Mouse (Mus musculus) adrenal gland, postnatal 10 days (tissue): ENCODE measurements at regions not wholly inside any gene's neighbourhood (a gene's known extent, or its start where the extent isn't known, plus 50 kb on each side); places are given as distances from the start of the nearest gene placed in this dataset.
A peak's percentile ranks its signal among the peaks of the same experiment; 100 is the strongest.
"Not testable (repeated sequence)": the region's sequence is repeated elsewhere in the genome, so short reads cannot be mapped to it uniquely, and the experiment has no call there.

Experiments used
- DNase-seq: peaks from one replicate; pipeline ENCODE4 v3.0.0; 2021; ENCODE audit warnings: mixed read lengths

DNA sequence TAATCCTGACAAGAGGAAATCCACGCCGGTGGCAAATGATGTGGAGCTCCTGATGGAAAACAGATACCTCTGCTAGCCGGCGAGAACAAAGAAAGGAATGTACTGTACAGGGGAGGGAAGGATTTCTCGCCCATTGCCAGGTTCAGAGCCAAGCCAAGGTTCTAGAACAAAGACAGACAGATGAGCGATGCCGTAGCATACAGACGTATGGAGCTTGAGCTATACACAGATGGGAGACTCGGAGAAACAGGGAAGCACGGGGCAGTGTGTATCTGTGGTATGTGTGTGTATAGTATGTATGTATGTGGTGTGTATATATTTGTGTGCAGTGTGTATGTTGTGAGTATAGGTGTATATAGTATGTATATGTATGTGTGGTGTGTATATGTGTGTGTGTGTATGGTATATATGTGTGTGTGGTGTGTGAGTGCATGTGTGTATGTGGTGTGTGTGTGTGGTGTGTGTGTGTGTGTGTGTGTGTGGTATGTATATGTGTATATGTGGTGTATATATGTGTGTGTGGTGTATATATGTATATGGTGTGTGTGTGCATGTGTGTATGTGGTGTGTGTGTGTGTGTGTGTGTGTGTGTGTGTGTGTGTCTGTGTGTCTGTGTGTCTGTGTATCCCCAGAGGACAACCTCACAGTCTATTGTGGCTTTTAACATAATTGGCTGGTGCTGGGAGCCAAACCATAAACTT lies 140.6 kb downstream of the Cand1 start:
- no peak for DNase-seq

- DNase-seq, result no peak
Measured at GRCm38 (mm10) chr10:119094166-119094565, 145.7 kb downstream of the Cand1 start.

GRCm38 (mm10) chr10:119087886-119088285 lies 152.0 kb downstream of the Cand1 start:
- DNase-seq, result no peak

GRCm38 (mm10) chr10:119087071-119087665 lies 152.7 kb downstream of the Cand1 start:
- DNase-seq, result no peak

- DNase-seq, result no peak
Measured at GRCm38 (mm10) chr10:119086450-119086849, 153.4 kb downstream of the Cand1 start.

GRCm38 (mm10) chr10:119083431-119083830 lies 156.4 kb downstream of the Cand1 start:
- DNase-seq, result no peak

DNA sequence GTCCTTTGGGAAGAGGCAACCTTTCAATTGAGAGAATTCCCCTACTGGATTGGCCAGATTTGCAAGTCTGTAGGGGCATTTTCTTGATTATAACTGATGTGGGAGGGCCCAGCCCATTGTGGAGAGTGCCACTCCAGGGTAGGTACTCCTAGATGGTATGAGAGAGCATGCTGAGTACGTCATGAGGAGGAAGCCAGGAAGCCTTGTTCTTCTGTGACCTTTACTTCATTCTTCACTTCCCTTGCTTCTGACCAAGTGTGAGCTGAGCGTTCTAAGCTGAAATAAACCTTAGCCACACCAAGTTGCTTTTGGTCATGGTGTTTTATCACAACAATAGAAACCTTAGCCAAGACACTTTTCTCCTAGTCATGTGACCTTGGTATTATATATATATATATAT lies 157.0 kb downstream of the Cand1 start:
- DNase-seq, result no peak

DNA sequence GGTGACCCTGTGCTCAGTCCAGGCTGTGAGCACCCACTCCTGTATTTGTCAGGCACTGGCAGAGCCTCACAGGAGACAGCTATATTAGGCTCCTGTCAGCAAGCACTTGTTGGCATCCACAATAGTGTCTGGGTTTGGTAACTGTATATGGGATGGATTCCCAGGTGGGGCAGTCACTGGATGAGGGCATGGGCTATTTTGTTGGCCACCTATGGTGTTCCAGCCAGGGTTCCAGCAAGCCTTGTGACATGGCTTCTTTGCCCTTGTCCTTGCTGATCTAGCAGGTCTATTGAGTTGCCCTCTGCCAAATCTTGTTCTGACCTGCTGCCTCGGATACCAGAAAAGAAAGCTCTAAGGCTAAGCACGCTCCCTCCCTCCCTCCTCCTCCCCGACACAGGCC lies 158.1 kb downstream of the Cand1 start:
- not testable (repeated sequence) for DNase-seq

GRCm38 (mm10) chr10:119076100-119076566 lies 163.7 kb downstream of the Cand1 start:
- DNase-seq, result no peak

GRCm38 (mm10) chr10:119074887-119075286 lies 165.0 kb downstream of the Cand1 start:
- DNase-seq, result no peak

- DNase-seq, result no peak
Measured at GRCm38 (mm10) chr10:119073991-119074390, 165.9 kb downstream of the Cand1 start.

DNA sequence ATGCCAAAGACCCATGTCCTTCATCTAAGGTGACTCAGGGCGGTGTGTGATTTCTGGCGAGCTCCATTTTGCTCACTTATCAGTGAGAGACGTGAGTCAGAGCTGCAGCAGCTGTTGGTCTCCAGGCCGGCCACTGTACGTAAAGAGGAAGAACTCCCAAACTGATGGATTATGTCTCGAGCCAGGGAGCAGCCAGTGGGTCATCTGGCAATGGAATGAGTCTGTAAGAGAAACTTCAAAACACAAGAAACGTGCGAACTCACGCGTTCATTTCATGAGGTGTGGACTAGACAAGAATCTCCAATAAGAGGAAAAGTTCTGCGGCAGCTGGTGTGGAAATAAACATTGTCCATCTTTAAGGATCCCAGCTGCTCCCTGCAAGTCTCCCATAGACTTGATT lies 170.4 kb downstream of the Cand1 start:
- DNase-seq, result peak; percentile 47

GRCm38 (mm10) chr10:119067838-119068237 lies 172.0 kb downstream of the Cand1 start:
- no peak for DNase-seq

DNA sequence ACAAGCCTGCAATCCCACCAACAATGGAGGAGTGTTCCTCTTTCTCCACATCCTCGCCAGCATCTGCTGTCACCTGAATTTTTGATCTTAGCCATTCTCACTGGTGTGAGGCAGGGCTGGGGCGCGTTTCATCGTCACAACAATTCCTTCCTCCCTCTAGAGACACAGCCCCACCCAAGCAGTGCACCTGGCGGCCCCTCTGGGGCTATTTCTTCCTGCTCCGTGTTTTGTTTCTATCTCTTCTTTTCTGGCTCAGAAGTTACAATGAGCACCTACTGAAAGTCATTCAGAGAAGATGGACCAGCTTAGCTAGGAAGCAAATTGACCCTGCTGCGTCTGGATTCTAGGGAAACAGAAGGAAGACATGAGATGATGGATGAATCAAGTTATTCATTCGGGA lies 172.5 kb downstream of the Cand1 start:
- DNase-seq, result no peak

DNA sequence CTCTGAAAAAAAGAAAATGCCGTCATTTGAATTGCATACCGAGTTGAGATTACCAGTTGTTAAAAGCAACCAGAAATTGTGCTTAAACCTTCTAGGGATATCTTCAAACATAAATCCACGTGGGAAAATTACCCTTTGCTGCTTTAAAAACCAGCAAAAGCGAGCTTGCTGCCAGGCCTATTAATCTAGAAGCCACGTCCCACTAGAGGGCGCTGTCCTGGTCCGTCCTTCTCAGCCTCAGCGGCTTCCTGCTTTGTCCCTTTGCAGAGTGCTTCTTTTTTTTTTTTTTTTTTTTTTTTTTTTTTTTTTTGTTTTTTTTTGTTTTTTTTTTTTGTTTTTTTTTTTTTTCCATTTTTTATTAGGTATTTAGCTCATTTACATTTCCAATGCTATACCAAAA lies 173.9 kb downstream of the Cand1 start:
- DNase-seq, result peak; percentile 72

GRCm38 (mm10) chr10:119065133-119065817 lies 174.6 kb downstream of the Cand1 start:
- DNase-seq, result peak; percentile 82

GRCm38 (mm10) chr10:119064218-119064617 lies 175.6 kb downstream of the Cand1 start:
- no peak for DNase-seq

- peak; percentile 63 for DNase-seq
Measured at GRCm38 (mm10) chr10:119063209-119063699, 176.6 kb downstream of the Cand1 start.

GRCm38 (mm10) chr10:119061958-119062599 lies 177.8 kb downstream of the Cand1 start:
- peak; percentile 35 for DNase-seq

DNA sequence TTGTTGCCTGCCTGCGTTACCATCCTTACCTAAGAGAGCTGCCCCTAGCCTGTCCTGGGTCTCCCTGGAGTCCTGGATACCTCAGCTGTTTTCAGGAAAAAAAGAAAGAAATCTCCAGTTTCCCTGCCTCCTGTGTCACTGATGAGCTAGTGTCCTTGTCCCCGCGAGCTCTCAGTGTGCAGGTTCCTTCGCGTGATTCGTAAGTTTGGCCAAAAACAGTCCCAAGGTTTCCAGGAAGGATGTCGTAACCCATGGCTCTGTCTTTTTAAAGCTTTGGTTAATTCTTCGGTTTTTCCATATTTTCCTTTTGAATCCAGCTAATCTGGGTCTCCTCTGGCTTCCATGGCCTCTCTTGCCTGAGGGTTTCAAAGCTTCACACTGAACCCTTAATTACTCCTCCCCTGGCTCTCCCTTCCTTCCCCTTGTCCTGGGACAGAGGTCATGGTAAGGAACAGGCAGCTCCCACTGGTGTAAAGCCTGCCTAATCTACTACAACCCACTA lies 178.5 kb downstream of the Cand1 start:
- peak; percentile 41 for DNase-seq

GRCm38 (mm10) chr10:119058493-119059020 lies 181.3 kb downstream of the Cand1 start:
- no peak for DNase-seq

DNA sequence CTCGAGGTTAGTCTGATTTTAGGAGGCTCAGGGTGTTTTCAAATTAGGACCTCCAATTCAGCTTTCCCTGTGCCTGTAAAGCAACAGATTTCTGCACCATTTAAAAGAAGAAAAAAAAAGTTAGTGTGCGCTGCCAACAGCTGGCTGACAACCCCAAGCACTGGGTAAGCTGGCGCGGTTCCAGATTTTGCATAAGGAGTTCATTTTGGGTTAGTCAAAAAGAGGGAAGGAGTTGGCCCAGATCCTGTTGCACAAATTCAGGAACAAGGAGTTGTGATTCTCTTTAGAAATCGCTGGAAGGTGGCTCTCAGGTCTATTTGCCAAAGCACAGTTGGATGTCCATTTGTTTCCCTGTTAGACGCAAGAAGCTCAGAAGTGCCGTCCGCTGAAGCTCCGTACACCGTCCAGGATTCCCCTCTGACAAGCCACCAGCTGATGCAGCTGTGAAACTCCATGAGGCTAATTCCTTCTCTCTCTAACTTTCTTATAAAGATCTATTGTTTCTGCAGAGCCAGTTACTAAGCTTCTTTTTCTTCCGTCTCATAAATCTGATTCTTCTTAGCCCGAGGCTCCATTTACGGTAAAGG lies 184.6 kb downstream of the Cand1 start:
- peak; percentile 88 for DNase-seq
